Mouse (Mus musculus) layer of hippocampus, postnatal 25 days (tissue): ENCODE data around the gene Smarca2. TPM values are rescaled to one million over a fixed set of nuclear protein-coding genes. Genes with fewer than 3 reads are reported as not detected.

Experiments used
- DNase-seq, 2 experiments: peaks; one replicate each; pipeline ENCODE4 v3.0.0; 2022; ENCODE audit warnings: mixed read lengths in 2 of 2, low spot score in 1 of 2; ENCODE audit errors: extremely low spot score in 1 of 2
- total RNA-seq, 2 experiments: library from RNA; stranded (reverse); gene quantifications; 2 replicates each; pipeline ENCODE4 v1.2.3; 2021

Smarca2 gene
- total RNA-seq, 2 experiments from 2014 or later, result 178 to 184 TPM

DNA sequence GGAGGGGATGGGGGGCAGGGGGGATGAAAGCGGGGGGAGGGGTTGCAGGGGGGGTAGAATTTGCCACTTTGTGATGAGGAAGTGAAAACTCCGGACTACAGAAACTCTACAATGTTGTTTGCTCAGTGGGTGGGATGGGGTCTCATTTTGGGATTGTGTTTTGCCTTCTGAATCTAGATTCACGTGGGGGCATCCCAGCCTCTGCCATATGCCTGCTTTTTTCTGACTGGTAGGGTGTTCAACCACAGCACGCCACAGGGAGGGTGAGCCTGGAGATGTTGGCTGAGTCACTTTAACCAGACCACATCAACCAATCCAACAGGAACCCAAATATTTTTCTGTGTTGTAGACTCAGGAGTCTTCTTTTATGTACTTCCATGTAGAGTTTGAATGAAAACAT is 77.3 kb downstream of the Smarca2 start:
- DNase-seq, result no peak

DNA sequence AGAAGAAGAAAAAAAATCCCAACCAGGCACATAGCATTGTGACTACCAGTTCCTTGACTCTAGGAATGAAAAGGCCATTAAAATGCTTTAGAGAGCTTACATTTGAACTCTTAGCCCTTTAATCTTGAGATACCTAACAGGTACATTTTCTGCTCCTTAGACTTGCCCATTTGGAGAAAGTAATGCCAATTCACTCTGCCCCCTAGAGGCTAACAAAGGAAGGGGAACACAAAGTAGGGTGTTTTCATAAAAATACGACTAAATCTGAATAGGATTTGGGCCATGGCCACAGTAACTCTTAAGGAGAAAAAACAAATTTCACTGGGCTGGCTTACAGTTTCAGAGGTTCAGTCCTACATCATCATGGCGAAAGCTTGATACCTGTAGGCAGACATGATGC is 77.9 kb downstream of the Smarca2 start:
- DNase-seq, result no peak

- no peak for DNase-seq
Measured at GRCm38 (mm10) chr19:26683731-26684130, 78.9 kb downstream of the Smarca2 start.

DNA sequence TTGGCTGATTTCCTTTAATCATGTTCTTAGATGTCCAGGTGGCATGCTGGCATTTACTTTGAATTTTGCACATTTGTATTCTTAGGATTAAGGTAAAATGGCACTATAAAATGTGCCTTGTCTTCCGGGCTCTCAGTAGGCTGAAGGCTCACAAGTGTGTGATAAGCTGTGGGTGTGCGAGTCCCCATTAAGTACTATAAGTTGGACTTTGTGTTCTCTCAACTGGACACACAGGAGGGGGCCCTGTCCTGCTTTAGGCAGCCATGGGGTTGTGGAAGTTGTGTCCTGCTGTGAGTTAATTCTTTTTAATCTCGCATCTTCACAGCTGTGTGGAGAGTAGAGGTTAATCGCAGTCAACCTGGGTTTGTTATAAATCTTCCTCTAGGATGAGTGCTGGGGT is 85.7 kb downstream of the Smarca2 start:
- no peak for DNase-seq

- DNase-seq, result no peak
Measured at GRCm38 (mm10) chr19:26697107-26697506, 92.3 kb downstream of the Smarca2 start.

DNA sequence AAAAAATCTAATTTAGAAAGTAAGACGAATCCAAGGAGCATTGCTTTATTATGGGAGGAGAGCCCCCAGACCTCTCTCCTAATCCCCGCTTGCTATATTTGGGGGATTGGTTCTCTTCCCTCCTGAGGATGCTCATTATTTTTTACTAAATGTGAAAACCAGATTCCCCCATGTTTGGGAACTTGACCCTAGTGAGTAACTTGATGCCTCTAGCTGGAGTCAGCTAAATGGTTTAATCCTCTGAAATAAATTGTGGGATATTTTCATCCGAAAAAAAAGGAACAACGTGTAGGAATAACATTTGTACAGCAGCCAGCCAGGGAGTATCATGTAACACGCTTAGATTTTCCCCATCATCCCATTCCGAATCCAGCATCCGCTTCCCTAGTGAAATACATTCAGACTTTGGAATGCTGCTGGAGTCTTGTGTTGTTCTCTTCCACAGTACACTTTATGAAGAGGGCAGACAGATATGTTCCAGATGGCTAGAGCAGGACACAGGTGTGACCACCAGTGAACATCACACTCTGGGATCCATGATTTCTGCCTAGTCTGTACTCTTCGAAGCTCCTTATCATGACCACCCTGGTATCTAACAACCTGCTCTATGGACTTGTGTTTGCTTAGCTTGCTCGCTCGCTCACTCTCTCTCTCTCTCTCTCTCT is 99.8 kb downstream of the Smarca2 start:
- DNase-seq, result no peak

- DNase-seq, result no peak
Measured at GRCm38 (mm10) chr19:26706910-26707309, 102.1 kb downstream of the Smarca2 start.

DNA sequence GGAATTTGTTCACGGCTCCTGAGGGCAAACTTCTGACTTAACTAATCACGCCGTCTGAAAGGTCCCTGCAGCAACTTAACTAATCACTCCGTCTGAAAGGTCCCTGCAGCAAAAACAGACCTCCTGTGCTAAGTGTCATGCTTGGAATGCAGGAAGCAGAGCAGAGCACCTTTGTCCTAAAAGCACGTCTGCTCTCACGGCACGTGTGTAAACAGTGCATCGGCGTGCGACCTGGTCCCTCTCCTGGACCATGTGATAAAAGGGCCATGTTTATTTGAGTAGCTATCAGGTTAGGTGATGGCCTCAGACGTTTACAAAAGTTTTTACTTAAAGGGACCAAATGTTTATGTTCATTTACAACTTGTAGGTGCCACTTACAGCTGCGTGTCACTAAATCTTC is 104.2 kb downstream of the Smarca2 start:
- DNase-seq, result no peak

- DNase-seq, result peak in 1 of 2 experiments; percentile 43
Measured at GRCm38 (mm10) chr19:26711268-26711667, 106.4 kb downstream of the Smarca2 start.

GRCm38 (mm10) chr19:26716217-26716616 is 111.4 kb downstream of the Smarca2 start:
- DNase-seq, result no peak

GRCm38 (mm10) chr19:26718221-26718620 is 113.4 kb downstream of the Smarca2 start:
- DNase-seq, result peak in 1 of 2 experiments; percentile 43

DNA sequence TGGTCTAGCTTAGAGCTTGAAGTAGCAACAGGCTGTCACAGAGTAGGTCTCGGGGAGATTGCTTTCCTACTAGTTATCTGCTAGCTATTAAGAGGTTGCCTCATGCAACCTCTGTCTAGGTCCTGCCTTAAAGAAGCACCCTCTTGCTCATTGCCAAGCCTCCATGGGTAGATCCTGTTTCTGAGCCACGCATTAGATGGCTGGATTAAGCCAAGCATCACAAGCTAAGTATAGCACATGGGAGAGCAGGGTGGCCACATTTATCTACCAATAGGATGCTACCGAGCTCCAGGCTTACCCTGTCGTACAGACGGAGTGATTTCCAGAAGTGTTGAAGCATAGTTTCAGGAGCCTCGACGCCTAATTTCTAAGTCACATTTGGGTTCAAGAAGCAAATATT is 114.3 kb downstream of the Smarca2 start:
- no peak for DNase-seq

DNA sequence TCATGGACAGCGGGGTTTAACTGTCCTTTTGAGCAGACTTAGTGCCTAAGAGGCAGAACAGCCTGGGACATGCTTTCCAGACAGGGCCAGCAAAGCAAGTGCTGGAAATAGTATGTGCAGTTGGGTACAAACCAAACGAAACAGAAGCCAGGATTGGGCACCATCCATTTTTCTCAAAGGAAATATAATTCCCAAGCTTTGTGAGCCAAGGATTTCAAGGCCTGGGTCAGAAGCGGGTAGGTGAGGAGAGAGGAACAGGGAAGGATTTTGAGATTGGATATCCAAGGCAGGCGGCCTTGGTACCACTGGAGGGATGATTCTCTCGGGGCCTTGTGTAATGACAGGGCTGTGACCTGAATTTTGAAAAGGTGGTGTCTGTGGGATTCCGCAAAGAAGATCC is 116.9 kb downstream of the Smarca2 start:
- DNase-seq, result no peak

DNA sequence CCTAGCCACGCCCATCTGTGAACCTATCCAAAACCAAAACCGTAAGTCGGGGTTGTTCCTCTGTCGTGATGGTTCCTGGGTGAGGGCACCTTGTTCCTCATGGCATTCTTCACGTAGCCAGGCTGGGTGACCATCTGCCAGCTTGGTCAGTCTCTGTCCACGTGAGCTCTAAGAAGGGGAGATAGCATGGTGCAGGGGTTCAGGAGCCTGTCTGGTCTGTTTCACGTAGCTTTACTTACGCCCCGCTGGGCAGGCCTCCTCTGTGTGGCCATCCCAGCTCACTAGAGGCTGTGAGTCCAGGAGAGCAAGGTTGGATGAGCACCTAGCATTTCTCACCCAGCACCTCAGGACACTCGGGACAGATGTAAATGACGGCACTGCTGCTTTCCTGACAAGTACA is 119.0 kb downstream of the Smarca2 start:
- no peak for DNase-seq

DNA sequence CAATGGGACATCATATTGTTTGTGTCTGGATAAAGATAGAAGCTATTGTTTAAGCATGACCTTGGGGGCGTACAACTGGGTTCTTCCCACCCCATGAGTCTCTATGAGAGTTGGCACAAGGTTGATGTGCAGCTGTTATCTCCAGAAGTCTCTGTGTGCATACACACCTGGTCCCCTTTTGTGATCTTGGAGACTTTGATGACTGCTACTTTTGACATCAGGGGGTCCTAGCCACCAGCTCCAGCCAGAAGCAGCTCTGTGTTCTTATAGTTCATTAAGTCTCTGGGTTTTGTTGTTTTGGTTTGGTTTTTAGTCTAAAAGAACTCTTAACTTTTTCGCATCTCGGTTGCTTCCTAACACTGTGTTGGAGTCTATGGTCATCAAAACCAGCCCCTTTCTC is 119.8 kb downstream of the Smarca2 start:
- no peak for DNase-seq

- no peak for DNase-seq
Measured at GRCm38 (mm10) chr19:26727796-26728195, 122.9 kb downstream of the Smarca2 start.

GRCm38 (mm10) chr19:26730486-26730885 is 125.6 kb downstream of the Smarca2 start:
- DNase-seq, result no peak

GRCm38 (mm10) chr19:26731121-26731520 is 126.3 kb downstream of the Smarca2 start:
- DNase-seq, result no peak

- DNase-seq, result no peak
Measured at GRCm38 (mm10) chr19:26731809-26732208, 127.0 kb downstream of the Smarca2 start.

- no peak for DNase-seq
Measured at GRCm38 (mm10) chr19:26733055-26733454, 128.2 kb downstream of the Smarca2 start.

GRCm38 (mm10) chr19:26733546-26734100 is 128.8 kb downstream of the Smarca2 start:
- DNase-seq, result no peak

- no peak for DNase-seq
Measured at GRCm38 (mm10) chr19:26734704-26735109, 129.9 kb downstream of the Smarca2 start.
